Mouse (Mus musculus) MN1 (cell line): Measurements from ENCODE around the gene Ddx46.
"Not testable (repeated sequence)": the region's sequence is repeated elsewhere in the genome, so short reads cannot be mapped to it uniquely, and the experiment has no call there.

Experiments
- DNase-seq: peaks from one replicate; pipeline ENCODE4 v3.0.0-alpha.2; 2016; ENCODE audit warnings: low spot score

Gene Ddx46

DNA sequence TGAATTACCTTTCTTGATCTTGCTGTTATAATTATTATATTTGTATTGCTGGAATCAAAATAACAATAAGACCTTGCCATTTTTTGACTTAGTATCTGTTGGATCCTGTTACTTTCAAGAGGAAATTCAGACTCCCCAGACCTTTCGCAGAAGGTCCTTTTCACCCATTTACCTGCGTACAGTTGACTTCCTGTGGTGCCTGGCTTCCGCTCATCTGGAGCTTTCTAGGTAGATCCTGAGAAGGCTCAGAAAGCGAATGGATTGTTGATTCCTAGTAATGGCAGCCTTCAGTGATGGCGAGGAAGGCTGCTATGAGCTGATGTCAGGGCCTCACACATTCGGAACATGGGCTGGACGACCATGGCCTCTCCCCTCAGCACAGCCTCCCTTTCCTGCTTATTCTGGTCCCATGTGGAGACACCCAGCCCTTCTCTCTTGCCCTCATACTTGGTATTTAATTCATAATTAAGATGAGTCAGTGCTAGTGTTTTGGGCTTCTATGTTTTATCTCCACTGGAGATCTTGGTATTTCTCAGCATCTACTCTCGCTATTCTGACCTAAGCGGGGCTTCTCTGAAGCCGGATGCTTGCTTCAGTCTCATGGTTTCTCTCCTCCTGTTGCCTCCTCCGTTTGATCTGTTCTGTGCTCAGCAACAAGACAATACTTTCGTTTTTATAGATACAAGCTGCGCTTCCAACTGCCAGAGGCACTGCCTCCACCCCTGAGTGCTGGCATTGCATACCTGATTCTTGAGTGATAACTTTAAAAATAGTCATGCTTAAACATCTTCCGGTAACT is 1.6 kb downstream of the Ddx46 start:
- peak; percentile 38 for DNase-seq

DNA sequence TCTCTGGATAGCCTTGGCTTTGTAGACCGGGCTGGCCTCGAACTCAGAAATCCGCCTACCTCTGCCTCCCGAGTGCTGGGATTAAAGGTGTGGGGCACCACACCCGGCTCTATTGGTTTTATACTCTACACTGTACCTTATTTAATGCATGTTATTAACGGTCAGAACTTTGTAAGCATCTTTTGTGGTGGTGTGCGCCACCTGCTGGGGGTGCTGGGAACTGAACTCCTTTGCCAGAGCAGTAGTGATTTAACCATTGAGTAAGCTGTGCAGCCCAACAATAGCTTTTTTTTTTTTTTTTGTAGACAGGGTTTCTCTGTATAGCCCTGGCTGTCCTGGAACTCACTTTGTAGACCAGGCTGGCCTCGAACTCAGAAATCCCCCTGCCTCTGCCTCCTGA is 5.7 kb downstream of the Ddx46 start:
- peak; percentile 89 for DNase-seq

DNA sequence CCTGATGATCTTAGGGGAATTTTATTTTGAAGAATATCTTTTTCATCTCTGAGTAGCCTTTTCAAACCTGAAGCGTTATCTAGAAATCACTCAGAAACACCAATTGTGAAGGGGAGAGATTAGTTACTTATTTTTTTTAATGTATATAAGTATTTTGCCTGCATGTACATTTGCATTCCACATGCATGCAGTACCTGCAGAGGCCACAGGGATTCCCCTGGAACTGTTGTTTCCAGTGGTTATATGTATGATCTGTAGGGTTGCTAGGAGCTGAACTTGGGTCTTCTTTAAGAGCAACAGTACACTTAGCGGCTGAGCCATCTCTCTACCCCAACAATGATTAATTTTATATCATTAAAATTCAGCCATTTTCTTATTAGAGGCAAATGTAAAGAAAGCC is 9.7 kb downstream of the Ddx46 start:
- DNase-seq, result peak; percentile 70

DNA sequence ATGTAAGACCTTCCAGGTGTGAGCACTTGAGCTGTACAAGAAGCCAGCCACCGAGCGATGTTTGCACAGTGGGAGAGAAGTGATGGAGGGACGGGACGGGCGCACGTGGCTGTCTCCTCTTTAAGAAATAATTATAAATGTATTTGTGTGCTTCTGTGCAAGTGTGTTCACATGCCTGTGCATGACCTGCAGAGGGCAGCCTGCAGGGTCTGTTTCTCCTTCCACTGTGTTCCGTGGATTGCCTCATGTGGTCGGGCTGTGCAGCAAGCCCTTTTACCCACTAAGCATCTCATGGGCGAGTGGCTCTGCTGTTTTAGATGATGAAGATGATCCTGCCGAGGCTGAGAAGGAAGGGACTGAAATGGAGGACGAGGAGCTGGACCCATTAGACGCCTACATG is 15.3 kb downstream of the Ddx46 start:
- no peak for DNase-seq

DNA sequence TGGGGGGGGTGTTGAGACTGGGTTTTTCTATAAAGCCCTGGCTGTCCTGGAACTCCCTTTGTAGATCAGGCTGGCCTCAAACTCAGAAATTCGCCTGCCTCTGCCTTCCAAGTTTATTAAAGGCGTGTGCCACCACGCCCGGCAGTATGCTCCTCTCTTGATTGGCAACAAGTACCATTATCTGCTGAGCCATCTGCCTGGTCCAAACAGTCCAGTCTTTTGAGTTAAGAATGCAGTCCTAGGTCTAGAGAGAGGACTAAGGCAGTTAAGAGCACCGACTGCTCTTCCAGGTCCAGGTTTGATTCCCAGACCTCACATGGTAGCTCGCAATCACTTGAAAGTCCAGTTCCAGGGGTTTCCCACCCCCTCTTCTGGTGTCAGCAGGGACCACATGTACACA is 16.2 kb downstream of the Ddx46 start:
- DNase-seq, result no peak

DNA sequence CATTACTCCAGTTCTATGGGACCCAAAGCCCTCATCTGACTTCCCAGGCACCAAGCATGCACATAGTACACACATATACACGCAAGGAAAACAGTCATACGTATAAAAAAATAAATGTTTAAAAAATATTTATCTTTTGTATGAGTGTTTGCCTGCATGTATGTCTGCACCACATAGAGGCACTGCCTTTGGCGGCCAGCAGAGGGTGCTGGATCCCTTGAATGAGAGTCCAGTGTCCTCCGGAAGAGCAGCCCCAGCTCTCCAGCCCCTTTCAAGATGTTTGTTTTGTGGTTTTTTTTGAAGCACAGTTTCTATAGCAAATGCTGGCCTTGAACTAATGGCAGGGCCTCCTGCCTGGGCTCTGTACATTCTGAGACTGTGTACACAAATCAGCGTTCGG is 33.7 kb downstream of the Ddx46 start:
- DNase-seq, result peak; percentile 24

DNA sequence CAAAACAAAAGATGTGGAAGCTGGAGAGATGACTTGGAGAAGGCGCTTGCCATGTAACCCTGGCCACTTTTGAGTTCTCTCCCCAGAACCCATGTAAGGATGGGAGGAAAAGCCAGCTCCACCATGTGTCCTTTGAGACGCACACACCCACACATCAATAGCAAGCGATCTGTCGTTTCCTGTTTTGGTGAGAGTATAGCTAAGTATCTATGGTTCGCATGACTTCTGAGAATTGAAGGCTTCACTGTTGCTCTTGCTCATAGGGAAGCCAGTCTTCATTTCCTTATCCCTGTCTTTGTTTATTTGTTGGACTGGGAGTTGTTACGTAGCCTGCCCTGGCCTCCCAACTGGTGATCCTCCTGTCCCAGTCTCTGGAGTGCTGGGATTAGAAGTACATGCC is 37.9 kb downstream of the Ddx46 start:
- DNase-seq, result no peak

DNA sequence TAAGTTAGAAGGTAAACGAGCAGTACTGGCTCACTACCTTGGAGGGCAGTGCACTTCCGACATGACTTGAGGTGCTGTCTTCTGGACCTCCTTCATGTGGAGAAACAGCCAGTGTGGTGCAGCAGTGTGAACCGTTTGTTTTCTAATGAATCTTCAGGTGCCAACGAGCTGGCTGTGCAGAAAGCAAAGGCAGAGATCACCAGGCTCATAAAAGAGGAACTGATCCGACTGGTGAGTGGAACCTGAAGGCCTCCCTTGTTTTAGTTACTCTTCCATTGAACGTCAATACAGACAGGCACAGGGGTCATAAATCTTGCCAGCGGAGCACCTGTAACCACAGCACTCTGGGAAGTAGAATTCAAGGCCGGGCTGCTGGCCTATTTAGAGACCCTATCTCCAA is 42.5 kb downstream of the Ddx46 start:
- DNase-seq, result no peak

DNA sequence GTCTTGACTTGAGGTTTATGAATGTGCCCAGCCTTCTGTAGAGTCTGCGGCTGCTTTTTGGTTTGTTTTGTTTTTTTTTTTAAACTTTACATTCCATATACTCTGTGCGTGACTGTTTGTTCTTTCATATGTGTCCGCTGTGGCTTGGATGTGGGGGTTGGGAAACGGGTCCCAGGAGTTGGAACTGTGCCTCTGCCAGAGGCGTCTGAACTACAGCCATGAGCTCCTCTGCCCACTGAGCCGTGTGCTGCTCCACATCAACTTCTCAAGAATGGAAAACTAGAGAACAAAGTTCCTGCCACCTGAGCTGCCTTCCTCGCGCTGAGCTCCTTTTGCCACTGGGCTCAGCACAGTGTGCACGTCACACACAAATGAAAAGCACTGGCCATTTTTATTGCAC is 47.4 kb downstream of the Ddx46 start:
- DNase-seq, result no peak

DNA sequence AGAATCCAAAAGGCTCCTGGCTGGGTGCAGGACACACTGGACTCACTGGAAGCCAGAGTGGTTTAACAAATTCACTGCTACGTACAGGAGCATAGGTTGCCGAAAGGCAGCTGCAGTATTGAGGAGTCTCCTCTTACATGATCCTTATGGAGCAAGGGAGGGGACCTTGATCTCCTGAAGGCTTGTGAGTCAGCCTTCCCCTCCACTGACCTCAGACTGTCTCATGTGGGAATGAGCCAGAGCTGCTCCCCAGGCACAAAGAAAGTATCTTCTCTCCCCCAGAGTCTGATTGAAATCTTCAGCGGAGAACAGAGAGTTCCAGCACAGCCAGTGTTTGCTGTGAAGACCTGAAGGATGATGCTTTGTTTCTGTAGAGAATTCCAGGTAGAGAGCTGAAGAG is 48.8 kb downstream of the Ddx46 start:
- no peak for DNase-seq

DNA sequence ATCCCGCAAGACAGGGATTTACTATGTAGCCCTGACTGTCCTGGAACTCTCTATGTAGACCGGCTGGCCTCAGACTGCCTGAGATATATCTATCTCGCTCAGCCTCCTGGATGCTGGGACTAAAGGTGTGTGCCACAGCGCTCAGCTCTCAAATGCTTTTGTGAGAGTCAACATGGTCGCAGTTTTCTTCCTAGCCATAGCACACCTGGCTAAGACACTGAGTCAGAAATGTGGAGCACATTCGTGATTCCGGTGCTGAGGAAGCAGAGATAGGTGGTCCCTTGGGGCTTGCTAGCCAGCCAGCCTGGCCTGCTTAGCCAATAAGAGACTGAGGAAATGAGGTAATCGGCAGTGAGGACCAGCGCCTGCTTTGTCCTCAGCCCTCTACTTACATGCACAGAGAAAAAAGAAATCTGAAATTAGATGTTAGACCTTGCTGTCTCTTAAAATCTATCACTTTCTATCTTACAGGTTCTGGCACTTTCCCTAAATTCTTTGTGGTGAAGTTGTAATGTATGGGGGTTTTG is 51.3 kb downstream of the Ddx46 start:
- DNase-seq, result peak; percentile 81

DNA sequence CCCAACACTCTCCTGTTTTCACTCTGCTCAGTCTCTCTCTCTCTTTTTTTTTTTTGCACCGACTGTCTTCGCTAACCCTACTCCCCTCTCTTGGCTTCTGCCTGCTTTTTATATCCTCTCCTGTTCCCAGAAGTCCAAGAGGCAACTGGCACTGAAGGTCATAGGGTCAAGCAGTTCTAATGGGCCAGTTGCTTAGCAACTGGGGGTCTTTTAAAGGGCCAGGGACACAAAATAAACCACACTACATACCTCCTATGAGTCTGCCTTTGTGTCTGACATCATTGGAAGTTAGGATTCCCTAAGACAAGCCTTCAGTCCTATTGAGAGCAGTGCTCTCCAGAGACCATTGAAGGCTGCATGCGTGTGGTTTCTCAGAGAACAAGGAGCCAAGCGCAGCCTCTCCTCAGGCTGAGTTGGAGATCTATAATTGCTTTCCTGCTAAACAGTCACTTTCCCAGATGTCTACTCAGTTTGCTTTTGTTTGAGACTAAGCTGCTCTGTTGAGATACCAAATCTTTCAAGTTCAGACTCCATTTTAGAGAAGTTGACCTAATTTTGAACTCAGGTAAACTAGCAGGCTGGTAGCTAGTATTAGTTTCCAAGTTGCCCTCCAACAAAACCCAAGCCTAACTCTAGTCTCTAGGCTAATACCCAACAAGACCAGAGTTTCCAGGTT is 53.2 kb downstream of the Ddx46 start:
- DNase-seq, result no peak

DNA sequence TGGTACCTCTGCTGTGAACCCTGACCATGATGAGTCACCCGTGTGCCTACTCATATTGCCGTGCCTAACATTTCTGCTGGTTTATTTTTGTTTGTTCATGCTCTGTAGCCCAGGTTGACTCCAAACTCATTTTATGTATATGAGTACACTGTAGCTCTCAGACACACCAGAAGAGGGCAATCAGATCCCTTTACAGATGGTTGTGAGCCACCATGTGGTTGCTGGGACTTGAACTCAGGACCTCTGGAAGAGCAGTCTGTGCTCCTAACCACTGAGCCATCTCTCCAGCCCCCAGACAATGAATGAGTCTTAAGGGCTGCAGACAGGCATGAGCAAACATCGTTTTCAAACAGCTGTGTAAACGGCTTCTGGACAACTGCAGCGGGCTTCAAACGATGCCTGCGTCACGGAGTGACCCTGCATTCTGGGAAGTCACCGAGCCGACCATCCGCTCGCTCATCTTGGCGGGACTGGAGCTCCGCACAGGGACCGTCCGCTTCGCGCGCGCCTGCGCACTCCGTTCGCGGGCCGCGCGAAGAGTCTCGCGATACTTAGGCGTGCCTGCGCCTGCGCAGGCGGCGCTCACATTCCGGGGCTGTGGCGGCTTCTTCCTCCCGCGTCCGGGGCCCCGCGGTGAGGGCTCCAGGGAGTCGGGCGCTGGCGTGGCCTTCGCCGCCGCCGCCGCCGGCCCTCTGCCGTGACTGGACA is 57.9 kb downstream of the Ddx46 start, which contains the start of gene B230219D22Rik:
TSS of gene B230219D22Rik (plus strand) at position 590 of the 708 bp plus-strand sequence.
- peak; percentile 98 for DNase-seq

DNA sequence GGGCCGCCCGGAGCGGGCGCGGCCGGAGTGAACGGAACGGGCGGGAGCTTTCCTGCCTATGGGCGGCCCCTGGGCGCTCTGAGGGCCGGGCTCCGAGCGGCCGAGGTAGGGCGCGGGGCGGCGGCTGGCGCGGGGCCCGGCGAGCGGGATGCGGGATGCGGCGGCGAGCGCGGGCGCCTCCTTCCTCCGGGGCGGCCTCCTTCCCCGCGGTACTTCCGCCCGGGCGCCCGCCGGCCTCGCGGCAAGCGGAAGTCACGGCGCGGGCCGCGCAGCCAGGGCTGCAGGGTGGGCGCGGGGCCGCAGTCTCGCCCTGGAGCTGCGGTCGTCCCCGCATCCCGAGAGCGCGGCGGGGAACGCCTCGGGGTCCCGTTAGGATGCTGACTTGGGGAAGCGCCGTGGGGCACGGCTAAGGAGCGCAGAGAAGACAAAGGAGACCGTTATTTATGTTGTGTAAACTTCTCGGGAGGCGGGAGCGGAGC is 58.5 kb downstream of the Ddx46 start:
- peak; percentile 57 for DNase-seq

DNA sequence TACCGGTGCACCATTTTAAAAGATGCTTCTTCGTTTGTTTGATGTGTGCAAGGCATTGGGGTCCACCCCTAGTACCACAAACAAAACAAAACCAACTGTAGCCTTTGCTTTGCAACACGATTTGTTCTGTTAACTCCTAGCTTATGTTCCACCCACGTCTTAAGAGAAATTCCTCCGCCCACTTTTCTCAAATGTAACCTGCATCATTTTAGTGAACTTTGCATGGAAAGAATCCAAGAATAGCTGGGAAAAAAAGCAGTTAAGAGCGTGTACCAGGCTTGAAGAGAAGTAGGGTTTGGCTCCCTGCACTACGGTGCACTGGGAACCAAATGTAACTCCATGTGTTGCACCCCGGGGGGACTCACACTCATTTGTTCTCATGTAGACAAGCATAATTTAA is 59.3 kb downstream of the Ddx46 start:
- peak; percentile 16 for DNase-seq

DNA sequence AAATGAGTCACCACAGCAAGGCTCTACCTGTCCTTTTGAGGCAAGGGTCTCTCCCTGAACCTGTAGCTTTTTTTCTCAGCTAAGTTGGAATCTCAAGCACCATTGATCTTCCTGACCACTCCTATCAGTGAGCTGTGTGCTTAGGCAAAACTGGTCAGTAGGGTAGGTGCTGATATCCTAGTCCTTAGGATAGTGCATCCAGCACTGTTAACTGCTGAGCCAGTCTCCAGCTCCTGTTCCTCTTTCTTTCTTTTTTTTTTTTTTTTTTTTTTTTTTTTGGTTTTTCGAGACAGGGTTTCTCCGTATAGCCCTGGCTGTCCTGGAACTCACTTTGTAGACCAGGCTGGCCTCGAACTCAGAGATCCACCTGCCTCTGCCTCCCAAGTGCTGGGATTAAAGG is 61.2 kb downstream of the Ddx46 start:
- not testable (repeated sequence) for DNase-seq

DNA sequence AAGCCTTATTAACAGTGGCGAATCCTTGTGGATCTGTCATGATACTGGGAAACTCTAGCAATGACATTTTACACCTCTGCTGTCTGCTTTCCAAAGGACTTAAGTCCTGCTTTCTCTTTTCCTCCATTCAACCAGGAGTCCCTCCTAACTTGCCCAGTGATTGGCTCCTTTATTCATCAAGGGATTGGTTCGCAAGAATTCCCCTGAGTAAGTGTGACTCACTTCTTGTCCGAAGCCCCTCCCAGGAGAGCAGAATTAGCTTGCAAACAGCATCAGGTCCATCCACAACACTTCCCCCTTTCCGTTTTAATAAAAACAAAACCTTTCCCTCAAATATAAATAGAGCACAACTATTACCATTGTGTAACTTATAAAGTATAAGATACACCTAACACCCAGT is 69.5 kb downstream of the Ddx46 start:
- peak; percentile 32 for DNase-seq

DNA sequence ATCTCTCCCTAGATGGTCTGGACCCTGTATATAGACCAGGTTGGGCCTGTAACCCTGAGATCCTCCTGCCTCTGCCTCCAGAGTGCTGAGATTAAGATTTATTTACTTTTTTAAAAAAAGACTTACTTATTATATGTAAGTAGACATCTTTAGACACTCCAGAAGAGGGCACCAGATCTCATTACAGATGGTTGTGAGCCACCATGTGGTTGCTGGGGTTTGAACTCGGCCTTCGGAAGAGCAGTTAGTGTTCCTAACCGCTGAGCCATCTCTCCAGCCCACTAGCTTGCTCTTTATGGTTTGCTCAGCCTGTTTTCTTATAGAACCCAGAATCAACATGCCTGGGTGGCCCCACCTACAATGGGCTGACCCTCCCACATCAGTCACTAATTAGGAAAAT is 78.0 kb downstream of the Ddx46 start:
- DNase-seq, result no peak

DNA sequence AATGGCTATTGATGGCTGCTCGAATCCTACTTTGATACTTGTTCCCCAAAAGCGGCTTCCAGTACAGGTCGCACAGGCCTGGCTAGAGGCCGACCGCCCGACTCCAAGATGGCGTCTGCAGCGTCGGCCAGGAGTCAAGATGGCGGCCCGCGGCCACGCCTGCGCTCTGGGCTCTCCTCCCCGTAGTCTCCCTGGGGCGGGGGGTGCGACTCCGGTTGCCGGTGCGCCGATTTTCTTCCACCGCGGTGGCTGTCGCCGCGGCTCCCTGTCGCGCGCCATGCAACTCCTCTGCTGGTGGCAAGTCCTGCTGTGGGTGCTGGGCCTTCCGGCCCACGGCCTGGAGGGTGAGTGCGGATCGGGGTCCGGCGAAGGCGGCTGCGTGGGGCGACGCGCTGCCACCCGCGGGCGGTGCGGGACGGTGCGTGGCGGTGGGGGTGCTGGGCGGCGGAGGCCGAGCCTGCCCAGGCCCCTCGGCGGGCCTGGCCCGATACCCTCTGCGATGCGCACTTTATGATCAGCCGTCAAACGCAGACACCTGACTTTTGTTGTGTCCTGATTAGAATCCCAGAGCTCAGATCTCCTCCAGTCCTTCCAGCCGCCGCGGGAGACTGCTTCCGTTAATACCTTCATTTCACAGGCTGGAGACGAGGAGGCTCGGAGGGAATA is 79.8 kb downstream of the Ddx46 start, which contains the start of gene Txndc15:
TSS of gene Txndc15 (plus strand) at position 150 of the 666 bp plus-strand sequence.
- peak; percentile 92 for DNase-seq

DNA sequence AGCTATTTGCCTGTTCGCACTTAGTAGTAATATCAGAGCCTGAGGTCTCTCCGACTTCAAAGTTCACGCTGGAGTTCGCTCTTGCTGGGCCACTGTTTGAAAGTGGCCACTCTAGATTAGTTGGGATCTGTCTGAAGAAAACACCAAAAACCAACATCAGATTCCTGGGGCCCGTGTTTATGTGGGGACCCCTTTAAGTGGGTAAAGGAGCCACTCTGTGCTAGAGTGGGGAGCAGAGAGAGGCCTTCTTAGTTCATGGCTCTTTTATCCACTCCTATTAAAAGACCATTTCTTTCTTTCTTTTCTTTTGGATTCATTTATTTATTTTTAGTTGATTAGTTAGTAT is 80.3 kb downstream of the Ddx46 start:
- DNase-seq, result no peak

DNA sequence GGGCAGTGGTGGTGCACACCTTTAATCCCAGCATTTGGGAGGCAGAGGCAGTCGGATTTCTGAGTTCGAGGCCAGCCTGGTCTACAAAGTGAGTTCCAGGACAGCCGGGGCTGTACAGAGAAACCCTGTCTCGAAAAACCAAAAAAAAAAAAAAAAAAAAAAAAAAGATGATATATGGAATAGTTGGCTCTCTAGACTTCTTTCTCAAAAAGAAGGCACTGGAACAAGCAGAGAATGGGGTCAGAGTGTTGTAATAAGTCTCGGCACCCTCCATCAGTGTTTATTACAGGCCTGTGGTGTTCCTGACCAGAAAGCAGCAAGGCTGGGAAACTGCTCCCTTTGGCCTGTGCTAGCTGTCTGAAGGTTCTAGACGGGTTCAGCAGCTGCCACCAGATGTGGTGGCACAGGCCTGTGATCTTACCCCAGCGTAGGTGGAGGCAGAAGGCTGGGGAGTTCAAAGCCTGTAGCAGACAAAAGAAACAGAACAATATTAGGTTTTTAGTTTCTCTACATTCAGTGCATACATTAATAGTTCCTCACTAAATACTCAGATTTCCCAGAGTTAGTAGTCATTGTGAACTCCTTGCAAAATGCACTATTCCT is 81.2 kb downstream of the Ddx46 start:
- no peak for DNase-seq

DNA sequence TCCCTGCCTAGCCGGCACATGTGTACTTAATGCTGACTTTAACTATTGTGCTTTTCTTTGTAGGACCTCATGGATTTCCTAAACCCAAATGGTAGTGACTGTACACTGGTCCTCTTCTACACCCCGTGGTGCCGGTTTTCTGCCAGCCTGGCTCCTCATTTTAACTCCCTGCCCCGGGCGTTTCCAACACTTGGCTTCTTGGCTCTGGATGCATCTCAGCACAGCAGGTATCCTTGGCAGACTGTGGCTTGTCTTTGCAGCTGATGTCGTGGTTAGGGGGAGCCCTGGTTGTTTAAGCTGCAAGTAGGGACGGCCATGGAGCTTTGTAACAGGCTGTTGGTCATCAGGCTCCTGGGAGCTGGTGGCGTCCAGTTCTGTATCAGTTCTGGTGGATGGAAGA is 86.7 kb downstream of the Ddx46 start:
- DNase-seq, result no peak
